Mouse (Mus musculus): ENCODE results near the gene Raet1e. TPM values are rescaled to one million over a fixed set of nuclear protein-coding genes. Genes with fewer than 3 reads are reported as not detected.
A peak's percentile ranks its signal among the peaks of the same experiment; 100 is the strongest.
"Not testable (repeated sequence)": the region's sequence is repeated elsewhere in the genome, so short reads cannot be mapped to it uniquely, and the experiment has no call there.

Raet1e gene
- polyA plus RNA-seq (2012; ENCODE audit: insufficient read depth, insufficient read length, missing spikeins) = not detected in 2 replicates

GRCm38 (mm10) chr10:22158310-22158999, at the start of gene Raet1e, which contains the start of gene H60b:
Gene Raet1e, plus strand, starts transcription at chr10:22158569.
Gene H60b, plus strand, starts transcription at chr10:22158586.
- not testable (repeated sequence) for H3K27ac ChIP-seq (replicated peaks; ENCODE audit: low read depth, low read length); H3K4me1 ChIP-seq (ENCODE audit: control insufficient read depth, insufficient read depth, insufficient read length, low read length)
- peak within 1 kb of the TSS; percentile 34; the same call in 1 of the 2 replicates for H3K4me3 ChIP-seq (ENCODE audit: insufficient read depth, low read depth, low read length)

GRCm38 (mm10) chr10:22140665-22141280, 17.6 kb upstream of the Raet1e start:
- Histone ChIP-seq H3K27ac (replicated peaks; ENCODE audit: low read depth, low read length) (no peak overlapping the region), H3K4me1 (ENCODE audit: control insufficient read depth, insufficient read depth, insufficient read length, low read length) (no peaks in the 10 kb centered on the region), H3K4me3 (ENCODE audit: insufficient read depth, low read depth, low read length) (peak overlapping the region; percentile 38)

GRCm38 (mm10) chr10:22142194-22142593, 16.2 kb upstream of the Raet1e start:
- not testable (repeated sequence) for H3K4me3 ChIP-seq (ENCODE audit: insufficient read depth, low read depth, low read length); H3K27ac ChIP-seq (replicated peaks; ENCODE audit: low read depth, low read length); H3K4me1 ChIP-seq (ENCODE audit: control insufficient read depth, insufficient read depth, insufficient read length, low read length)

GRCm38 (mm10) chr10:22142926-22143325, 15.4 kb upstream of the Raet1e start:
- Histone ChIP-seq H3K4me1 (ENCODE audit: control insufficient read depth, insufficient read depth, insufficient read length, low read length) (no peaks in the 10 kb centered on the region), H3K4me3 (ENCODE audit: insufficient read depth, low read depth, low read length) (no peak overlapping the region), H3K27ac (replicated peaks; ENCODE audit: low read depth, low read length) (no peak overlapping the region)

GRCm38 (mm10) chr10:22148441-22149072, 9.8 kb upstream of the Raet1e start:
- Histone ChIP-seq H3K27ac (replicated peaks; ENCODE audit: low read depth, low read length) (peak overlapping the region; percentile 74), H3K4me3 (ENCODE audit: insufficient read depth, low read depth, low read length) (peak overlapping the region; percentile 99), H3K4me1 (ENCODE audit: control insufficient read depth, insufficient read depth, insufficient read length, low read length) (no peaks in the 10 kb centered on the region; the same call in 1 of the 2 replicates)

GRCm38 (mm10) chr10:22149073-22149690, 9.2 kb upstream of the Raet1e start, which contains the start of gene E030030I06Rik:
Gene E030030I06Rik, minus strand, starts transcription at chr10:22149270.
- Histone ChIP-seq H3K4me1 (ENCODE audit: control insufficient read depth, insufficient read depth, insufficient read length, low read length) (no peaks in the 10 kb centered on the region; the same call in 1 of the 2 replicates), H3K27ac (replicated peaks; ENCODE audit: low read depth, low read length) (peak within 1 kb of the TSS; percentile 74), H3K4me3 (ENCODE audit: insufficient read depth, low read depth, low read length) (peak within 1 kb of the TSS; percentile 99)

GRCm38 (mm10) chr10:22149691-22150465, 8.5 kb upstream of the Raet1e start:
- no peaks in the 10 kb centered on the region; the same call in 1 of the 2 replicates for H3K4me1 ChIP-seq (ENCODE audit: control insufficient read depth, insufficient read depth, insufficient read length, low read length)
- H3K27ac ChIP-seq (replicated peaks; ENCODE audit: low read depth, low read length) = no peak overlapping the region
- H3K4me3 ChIP-seq (ENCODE audit: insufficient read depth, low read depth, low read length) = peak overlapping the region; percentile 99

GRCm38 (mm10) chr10:22150593-22150992, 7.8 kb upstream of the Raet1e start:
- H3K27ac ChIP-seq (replicated peaks; ENCODE audit: low read depth, low read length) = no peak overlapping the region
- peak overlapping the region; percentile 99 for H3K4me3 ChIP-seq (ENCODE audit: insufficient read depth, low read depth, low read length)
- no peaks in the 10 kb centered on the region; the same call in 1 of the 2 replicates for H3K4me1 ChIP-seq (ENCODE audit: control insufficient read depth, insufficient read depth, insufficient read length, low read length)

GRCm38 (mm10) chr10:22151056-22151862, 7.1 kb upstream of the Raet1e start:
- H3K27ac ChIP-seq (replicated peaks; ENCODE audit: low read depth, low read length); H3K4me1 ChIP-seq (ENCODE audit: control insufficient read depth, insufficient read depth, insufficient read length, low read length): not testable (repeated sequence)
- peak overlapping the region; percentile 20; the same call in 1 of the 2 replicates for H3K4me3 ChIP-seq (ENCODE audit: insufficient read depth, low read depth, low read length)

GRCm38 (mm10) chr10:22151863-22152640, 6.3 kb upstream of the Raet1e start:
- not testable (repeated sequence) for H3K4me1 ChIP-seq (ENCODE audit: control insufficient read depth, insufficient read depth, insufficient read length, low read length); H3K27ac ChIP-seq (replicated peaks; ENCODE audit: low read depth, low read length); H3K4me3 ChIP-seq (ENCODE audit: insufficient read depth, low read depth, low read length)

GRCm38 (mm10) chr10:22153147-22153690, 5.2 kb upstream of the Raet1e start:
- H3K4me3 ChIP-seq (ENCODE audit: insufficient read depth, low read depth, low read length); H3K4me1 ChIP-seq (ENCODE audit: control insufficient read depth, insufficient read depth, insufficient read length, low read length); H3K27ac ChIP-seq (replicated peaks; ENCODE audit: low read depth, low read length): not testable (repeated sequence)

GRCm38 (mm10) chr10:22154127-22154526, 4.2 kb upstream of the Raet1e start:
- not testable (repeated sequence) for H3K27ac ChIP-seq (replicated peaks; ENCODE audit: low read depth, low read length); H3K4me1 ChIP-seq (ENCODE audit: control insufficient read depth, insufficient read depth, insufficient read length, low read length); H3K4me3 ChIP-seq (ENCODE audit: insufficient read depth, low read depth, low read length)

Measured in brown adipose tissue, adult 24 weeks (tissue).